Mouse (Mus musculus): Measurements from ENCODE around the gene Sltm.

GRCm38 (mm10) chr9:70611026-70611673 lies 68.6 kb downstream of the Sltm start:
- no peak for TF ChIP-seq CTCF (IDR thresholded peaks at IDR 0.05 in 2 of 3, conservative IDR thresholded peaks at IDR 0.05 in 1 of 3; ENCODE audit: control insufficient read depth in 1 of 3, insufficient read depth in 1 of 3, low read depth in 2 of 3, low read length in 3 of 3, poor library complexity in 1 of 3, severe bottlenecking in 1 of 3)
- TF ChIP-seq TCF12 (IDR thresholded peaks at IDR 0.05; ENCODE audit: low read depth, low read length): peak; percentile 48
- no peak for TF ChIP-seq POLR2A (IDR thresholded peaks at IDR 0.05; ENCODE audit: control insufficient read depth in 1 of 2, insufficient read depth in 1 of 2, low read depth in 1 of 2, low read length in 2 of 2, poor library complexity in 1 of 2)
